Mouse (Mus musculus) MEL (cell line): ENCODE results near the gene Cep104. TPM values are rescaled to one million over a fixed set of nuclear protein-coding genes. Genes with fewer than 3 reads are reported as not detected.

Experiments used
- DNase-seq: peaks from one replicate; pipeline ENCODE4 v3.0.0; 2011; ENCODE audit warnings: low read depth, low spot score
- H3K27ac ChIP-seq: 2 replicates; pipeline ENCODE4 v1.5.1; 2012; ENCODE audit warnings: low read depth, mild to moderate bottlenecking, control low read depth, low read length, moderate library complexity; ENCODE audit not compliant: control insufficient read depth
- H3K27me3 ChIP-seq, 2 experiments: fragments of 150-350 bp in 1 of 2; sonication (generic) in 1 of 2; 2 replicates each; pipeline ENCODE4 v1.6.1; 2012; ENCODE audit warnings: low read length in 2 of 2, mild to moderate bottlenecking in 2 of 2, improper control_type of control experiment in 1 of 2, moderate library complexity in 1 of 2; ENCODE audit not compliant: insufficient read depth in 2 of 2, control insufficient read depth in 1 of 2
- H3K36me3 ChIP-seq, 2 experiments: 2 replicates each; pipeline ENCODE4 v1.6.1; 2012 to 2014; ENCODE audit warnings: low read length in 2 of 2, improper control_type of control experiment in 1 of 2, inconsistent platforms in 1 of 2, mild to moderate bottlenecking in 1 of 2; ENCODE audit not compliant: insufficient read depth in 2 of 2, control insufficient read depth in 1 of 2
- H3K4me1 ChIP-seq, 2 experiments: fragments of 150-350 bp in 1 of 2; sonication (generic) in 1 of 2; 2 replicates each; pipeline ENCODE4 v1.6.1; 2012; ENCODE audit warnings: low read length in 2 of 2, improper control_type of control experiment in 1 of 2, mild to moderate bottlenecking in 1 of 2; ENCODE audit not compliant: insufficient read depth in 2 of 2, control insufficient read depth in 1 of 2
- H3K4me3 ChIP-seq, 2 experiments: fragments of 150-350 bp in 1 of 2; sonication (generic) in 1 of 2; 2 replicates each; pipeline ENCODE4 v1.5.1; 2012; ENCODE audit warnings: low read depth in 2 of 2, low read length in 2 of 2, mild to moderate bottlenecking in 2 of 2, moderate library complexity in 2 of 2, control low read depth in 1 of 2, improper control_type of control experiment in 1 of 2; ENCODE audit not compliant: control insufficient read depth in 1 of 2, insufficient read depth in 1 of 2
- H3K79me2 ChIP-seq: 2 replicates; pipeline ENCODE4 v1.6.1; 2012; ENCODE audit warnings: mild to moderate bottlenecking, low read length, moderate library complexity; ENCODE audit not compliant: control insufficient read depth, poor library complexity, insufficient read depth
- H3K9ac ChIP-seq: 2 replicates; pipeline ENCODE4 v1.6.1; 2012; ENCODE audit warnings: low read depth, mild to moderate bottlenecking, control low read depth, low read length, moderate library complexity; ENCODE audit not compliant: control insufficient read depth, poor library complexity, severe bottlenecking
- H3K9me3 ChIP-seq: fragments of 150-350 bp; sonication (generic); replicated peaks from 2 replicates; pipeline ENCODE4 v1.6.1; 2012; ENCODE audit warnings: mild to moderate bottlenecking, low read length, improper control_type of control experiment, moderate library complexity; ENCODE audit not compliant: insufficient read depth
- BHLHE40 ChIP-seq: IDR thresholded peaks from 2 replicates; pipeline ENCODE4 v1.6.1; 2012; ENCODE audit warnings: low read depth, mild to moderate bottlenecking, inconsistent platforms, low read length, improper control_type of control experiment, borderline replicate concordance
- CHD1 ChIP-seq: IDR thresholded peaks from 2 replicates; pipeline ENCODE4 v1.6.1; 2012; ENCODE audit warnings: low read depth, mild to moderate bottlenecking, inconsistent platforms, low read length, improper control_type of control experiment
- E2F4 ChIP-seq: IDR thresholded peaks from 2 replicates; pipeline ENCODE4 v1.6.1; 2011; ENCODE audit warnings: low read depth, low read length, improper control_type of control experiment, borderline replicate concordance
- ELF1 ChIP-seq: IDR thresholded peaks from 2 replicates; pipeline ENCODE4 v1.6.1; 2014; ENCODE audit warnings: low read depth, mild to moderate bottlenecking, inconsistent platforms, low read length, improper control_type of control experiment, moderate library complexity
- ETS1 ChIP-seq: IDR thresholded peaks from 2 replicates; pipeline ENCODE4 v1.6.1; 2012; ENCODE audit warnings: low read depth, mild to moderate bottlenecking, inconsistent platforms, low read length, improper control_type of control experiment, moderate library complexity
- GABPA ChIP-seq: IDR thresholded peaks from 2 replicates; pipeline ENCODE4 v1.6.1; 2012; ENCODE audit warnings: low read depth, mild to moderate bottlenecking, inconsistent platforms, low read length, improper control_type of control experiment, moderate library complexity
- MAX ChIP-seq: IDR thresholded peaks from 2 replicates; pipeline ENCODE4 v1.6.1; 2011; ENCODE audit warnings: low read length, improper control_type of control experiment
- MAZ ChIP-seq: IDR thresholded peaks from 2 replicates; pipeline ENCODE4 v1.6.1; 2012; ENCODE audit warnings: low read depth, mild to moderate bottlenecking, inconsistent platforms, low read length, improper control_type of control experiment
- MEF2A ChIP-seq: IDR thresholded peaks from 2 replicates; pipeline ENCODE4 v1.6.1; 2014; ENCODE audit warnings: low read depth, mild to moderate bottlenecking, inconsistent platforms, low read length, improper control_type of control experiment; ENCODE audit not compliant: poor library complexity, insufficient replicate concordance, severe bottlenecking; ENCODE audit errors: extremely low read depth
- MXI1 ChIP-seq: IDR thresholded peaks from 2 replicates; pipeline ENCODE4 v1.6.1; 2011; ENCODE audit warnings: mild to moderate bottlenecking, low read depth, low read length, improper control_type of control experiment
- MYB ChIP-seq: IDR thresholded peaks from 2 replicates; pipeline ENCODE4 v1.6.1; 2011; ENCODE audit warnings: mild to moderate bottlenecking, low read depth, low read length, improper control_type of control experiment
- MYC ChIP-seq: IDR thresholded peaks from 2 replicates; pipeline ENCODE4 v1.6.1; 2011; ENCODE audit warnings: low read depth, mild to moderate bottlenecking, low read length, improper control_type of control experiment, moderate library complexity
- NELFE ChIP-seq: IDR thresholded peaks from 2 replicates; pipeline ENCODE4 v1.6.1; 2011; ENCODE audit warnings: low read depth, low read length, improper control_type of control experiment
- POLR2A ChIP-seq, 2 experiments: IDR thresholded peaks; 2 replicates each; pipeline ENCODE4 v1.6.1; 2011 to 2012; ENCODE audit warnings: low read length in 2 of 2, mild to moderate bottlenecking in 2 of 2, control low read depth in 1 of 2, improper control_type of control experiment in 1 of 2, low read depth in 1 of 2, moderate library complexity in 1 of 2; ENCODE audit not compliant: control insufficient read depth in 1 of 2, insufficient read depth in 1 of 2, poor library complexity in 1 of 2
- POLR2AphosphoS2 ChIP-seq: IDR thresholded peaks from 2 replicates; pipeline ENCODE4 v1.6.1; 2011; ENCODE audit warnings: low read length, improper control_type of control experiment
- POLR2AphosphoS5 ChIP-seq: IDR thresholded peaks from 2 replicates; pipeline ENCODE4 v1.6.1; 2012; ENCODE audit warnings: low read depth, borderline replicate concordance, mild to moderate bottlenecking, inconsistent platforms, low read length, moderate library complexity, mixed read lengths
- RCOR1 ChIP-seq: IDR thresholded peaks from 2 replicates; pipeline ENCODE4 v1.6.1; 2012; ENCODE audit warnings: low read depth, mild to moderate bottlenecking, inconsistent platforms, low read length, improper control_type of control experiment
- SIN3A ChIP-seq: IDR thresholded peaks from 2 replicates; pipeline ENCODE4 v1.6.1; 2012; ENCODE audit warnings: low read length, improper control_type of control experiment, inconsistent platforms
- TBP ChIP-seq: IDR thresholded peaks from 2 replicates; pipeline ENCODE4 v1.8.0; 2011; ENCODE audit warnings: low read depth, low read length, improper control_type of control experiment
- TCF12 ChIP-seq: IDR thresholded peaks from 2 replicates; pipeline ENCODE4 v1.6.1; 2014; ENCODE audit warnings: low read depth, mild to moderate bottlenecking, inconsistent platforms, low read length, improper control_type of control experiment, moderate library complexity
- UBTF ChIP-seq: IDR thresholded peaks from 2 replicates; pipeline ENCODE4 v1.6.1; 2012; ENCODE audit warnings: low read depth, mild to moderate bottlenecking, inconsistent platforms, low read length, improper control_type of control experiment, moderate library complexity, borderline replicate concordance; ENCODE audit not compliant: insufficient read depth
- USF1 ChIP-seq: IDR thresholded peaks from 2 replicates; pipeline ENCODE4 v1.6.1; 2014; ENCODE audit warnings: low read depth, mild to moderate bottlenecking, inconsistent platforms, low read length, improper control_type of control experiment, moderate library complexity
- USF2 ChIP-seq, 2 experiments: IDR thresholded peaks; 2 replicates each; pipeline ENCODE4 v1.6.1; 2011 to 2012; ENCODE audit warnings: improper control_type of control experiment in 2 of 2, low read length in 2 of 2, borderline replicate concordance in 1 of 2, inconsistent platforms in 1 of 2, low read depth in 1 of 2, mild to moderate bottlenecking in 1 of 2; ENCODE audit not compliant: insufficient read depth in 1 of 2
- ZC3H11A ChIP-seq: IDR thresholded peaks from 2 replicates; pipeline ENCODE4 v1.6.1; 2012; ENCODE audit warnings: low read depth, mild to moderate bottlenecking, inconsistent platforms, low read length, improper control_type of control experiment
- polyA plus RNA-seq, 2 experiments: library from polyadenylated mRNA; stranded (reverse) in 1 of 2; unstranded in 1 of 2; fragments of >175 nt in 1 of 2; fragments of >200 nt in 1 of 2; gene quantifications; 2 replicates each; pipeline versions ENCODE4 v1.2.1 to v1.2.4; 2012; ENCODE audit warnings: low replicate concordance in 2 of 2, low read depth in 1 of 2; ENCODE audit not compliant: insufficient read length in 2 of 2, insufficient read depth in 1 of 2, missing spikeins in 1 of 2
- total RNA-seq: library from RNA; depleted of rRNA; stranded (reverse); fragments of 300-350 nt; gene quantifications from 2 replicates; pipeline ENCODE4 v1.2.3, GENCODE M21; 2012

Gene Cep104
- total and polyA plus RNA-seq, 3 experiments, result 8.5 to 19.9 TPM; not detected in 1

DNA sequence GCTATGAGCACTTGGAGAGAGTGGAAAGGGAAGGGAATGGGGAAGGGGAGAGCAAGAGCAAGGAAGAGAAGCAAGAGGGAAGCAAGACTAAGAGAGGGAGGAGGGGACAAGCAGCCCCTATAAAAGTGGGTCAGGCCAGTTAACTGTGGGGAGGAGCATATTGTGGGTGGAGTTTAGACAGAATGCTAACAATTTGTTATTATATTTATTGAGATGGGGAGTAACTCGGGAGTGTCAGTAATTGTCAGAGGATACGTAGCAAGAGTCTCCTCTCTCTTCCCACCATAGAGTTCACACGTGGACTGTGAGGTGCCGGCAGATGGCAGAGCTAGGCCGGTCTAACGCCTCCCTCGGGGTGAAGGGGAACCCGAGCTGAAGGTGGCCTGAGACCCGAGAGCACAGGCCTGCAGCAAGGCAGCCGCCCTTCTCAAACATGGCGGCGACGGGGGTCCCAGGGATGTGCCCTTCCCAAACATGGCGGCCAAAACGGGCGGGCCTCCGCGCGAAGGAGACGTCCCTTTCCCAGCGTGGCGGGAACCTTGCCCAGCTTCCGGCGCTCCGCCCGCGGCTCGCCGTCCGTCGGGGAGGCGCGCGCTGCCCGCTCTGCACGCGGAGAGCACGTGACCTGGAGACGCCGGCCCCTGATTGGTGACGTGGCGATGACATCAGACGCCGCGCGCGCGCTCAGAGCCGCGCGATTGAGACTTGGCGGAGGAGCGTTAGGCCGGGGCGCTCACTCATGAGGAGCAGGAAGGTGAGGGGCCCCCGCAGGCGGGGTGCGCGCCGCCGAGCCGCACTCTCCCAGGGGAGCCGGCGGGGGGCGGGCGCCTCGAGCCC, 18.2 kb upstream of the Cep104 start, which contains the start of gene A430005L14Rik (continued):
- no peak for TF ChIP-seq MEF2A
- TF ChIP-seq SIN3A, result peak; percentile 61
- TF ChIP-seq POLR2AphosphoS2, result no peak; the same call in 1 of the 2 replicates
- no peak for TF ChIP-seq POLR2AphosphoS5
- TF ChIP-seq TCF12, result peak; percentile 15

DNA sequence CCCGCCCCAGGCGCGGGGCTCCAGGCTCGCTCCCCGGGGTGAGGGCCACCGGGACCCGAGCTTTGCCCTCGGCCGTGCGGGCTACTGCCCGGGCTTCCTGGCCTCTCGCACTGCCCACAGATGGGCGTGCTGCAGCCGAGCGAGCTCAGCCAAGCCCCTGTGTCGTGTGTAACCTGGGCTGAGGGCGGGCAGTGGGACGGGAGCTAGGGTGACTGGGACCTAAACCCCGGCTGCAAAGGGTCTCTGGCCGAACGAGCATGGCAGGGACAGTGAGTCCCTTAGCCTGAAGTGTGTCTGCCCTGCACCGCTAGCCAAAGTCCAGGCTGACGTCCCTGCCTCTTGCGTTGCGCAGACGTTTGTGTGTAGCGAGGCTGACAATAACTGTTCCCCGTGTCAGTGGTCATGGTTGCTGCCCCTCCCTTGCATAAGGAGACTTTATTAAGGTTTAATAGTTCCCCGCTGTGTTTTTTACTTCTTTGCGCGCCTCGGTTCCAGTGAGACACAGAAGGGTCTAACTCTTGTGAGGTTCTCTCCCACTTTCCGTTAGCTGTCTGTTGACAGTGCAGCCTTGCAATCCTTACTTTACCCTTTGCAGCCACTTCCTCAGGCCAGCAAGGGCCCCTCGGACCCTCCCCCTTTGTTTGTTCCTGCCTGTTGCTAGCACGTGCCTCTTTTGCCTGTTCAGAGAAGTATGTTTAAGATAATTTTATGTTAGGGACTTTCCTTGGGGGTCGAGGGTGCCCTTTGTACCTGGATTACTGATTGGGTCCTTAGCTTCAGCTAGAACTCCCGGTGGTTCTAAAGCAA, 17.3 kb upstream of the Cep104 start:
- peak overlapping the region; percentile 89 for H3K27ac ChIP-seq
- peak overlapping the region; percentile 62 to 66 for H3K4me3 ChIP-seq
- TF ChIP-seq TBP, result 0 out of 2 replicates have a peak, but pooled peaks have one; percentile 55
- 0 out of 2 replicates have a peak, but pooled peaks have one; percentile 14 for TF ChIP-seq ELF1
- peak; percentile 84 for TF ChIP-seq MYC
- TF ChIP-seq GABPA, result no peak
- TF ChIP-seq MAX, result peak; percentile 86
- peak; percentile 77 for TF ChIP-seq SIN3A
- TF ChIP-seq UBTF, result no peak
- peak; percentile 53 for TF ChIP-seq USF1
- TF ChIP-seq RCOR1, result no peak
- TF ChIP-seq CHD1, result 0 out of 2 replicates have a peak, but pooled peaks have one; percentile 49
- TF ChIP-seq ZC3H11A, result no peak
- TF ChIP-seq ETS1, result peak; percentile 50; the same call in 1 of the 2 replicates
- no peak for TF ChIP-seq MAZ
- TF ChIP-seq MYB, result 0 out of 2 replicates have a peak, but pooled peaks have one; percentile 17
- peak; percentile 90 for TF ChIP-seq BHLHE40
- TF ChIP-seq USF2 (IDR thresholded peaks at IDR 0.05; ENCODE audit: borderline replicate concordance in 1 of 2, insufficient read depth in 1 of 2, low read depth in 1 of 2, low read length in 2 of 2), result no peak
- 0 out of 2 replicates have a peak, but pooled peaks have one; percentile 18 for TF ChIP-seq TCF12
- TF ChIP-seq POLR2A (IDR thresholded peaks at IDR 0.05; ENCODE audit: control insufficient read depth in 1 of 2, insufficient read depth in 1 of 2, low read depth in 1 of 2, low read length in 2 of 2, poor library complexity in 1 of 2), result peak; percentile 61 to 68; a peak in 3 of 4 replicates
- TF ChIP-seq MXI1, result peak; percentile 86
- peak; percentile 33; the same call in 1 of the 2 replicates for TF ChIP-seq NELFE
- TF ChIP-seq E2F4, result peak; percentile 33; the same call in 1 of the 2 replicates
- 0 out of 2 replicates have a peak, but pooled peaks have one; percentile 61 for TF ChIP-seq POLR2AphosphoS5
- no peaks in the 10 kb centered on the region for H3K27me3 ChIP-seq
- peak; percentile 68 for DNase-seq
- peaks cover 10% of the 10 kb centered on the region; the same call in 1 of the 2 replicates for H3K79me2 ChIP-seq
- peak overlapping the region; percentile 94 for H3K9ac ChIP-seq
- no peaks in the 10 kb centered on the region for H3K9me3 ChIP-seq
- H3K4me1 ChIP-seq, result peaks cover 3 to 19% of the 10 kb centered on the region in 2 experiments; a peak in 3 of 4 replicates
- H3K36me3 ChIP-seq, result peaks cover 0 to 11% of the 10 kb centered on the region in 2 experiments; a peak in 2 of 4 replicates
